ENCODE assay signal across 10 mouse cellular contexts in the genomic region with DNA sequence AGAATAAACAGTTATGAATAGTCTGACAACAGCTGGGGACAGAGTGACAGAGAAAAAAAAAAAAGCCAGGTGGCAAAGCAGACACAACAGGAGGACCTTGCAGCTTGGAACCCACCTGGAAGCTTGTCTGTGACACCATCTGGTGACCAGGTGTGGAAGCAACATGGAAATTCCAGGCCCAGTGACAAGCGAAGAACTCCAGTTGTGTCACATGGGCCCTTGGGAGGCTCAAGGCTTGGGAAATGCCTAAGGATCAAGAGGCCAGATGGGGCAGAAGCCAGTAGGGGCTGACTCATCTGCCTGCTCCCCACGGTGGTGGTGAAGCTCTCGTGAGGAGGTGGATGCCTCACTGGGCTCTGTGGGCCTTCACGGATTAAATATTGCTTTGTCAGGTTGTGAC. TPM values are rescaled to one million over a fixed set of nuclear protein-coding genes. Genes with fewer than 3 reads are reported as not detected.
A peak's percentile ranks its signal among the peaks of the same experiment; 100 is the strongest.
DNase-seq lines count a peak whose midpoint lies in the region; ATAC-seq lines count a peak whose summit lies in the region.
"Had no signal": no experiment of that assay in that cellular context is flagged by ENCODE, and none has a peak within 500 bp of the region (broad histone marks: within the 10 kb centered on the region; RNA-seq: fewer than 3 reads in every experiment).

No protein-coding gene starts in this region.

- H3K9ac ChIP-seq in kidney, embryonic 15.5 days, result no peak overlapping the region
- H3K9ac ChIP-seq in embryonic facial prominence, embryonic 11.5 days (replicated peaks; ENCODE audit: low read length), result no peak overlapping the region
- no peak overlapping the region for H3K9ac ChIP-seq in neural tube, embryonic 11.5 days (ENCODE audit: low read length)

- H3K9me3 ChIP-seq in kidney, embryonic 15.5 days (replicated peaks), result no peaks in the 10 kb centered on the region
- H3K9me3 ChIP-seq in embryonic facial prominence, embryonic 11.5 days (replicated peaks; ENCODE audit: control insufficient read depth, low read length), result no peaks in the 10 kb centered on the region
- no peaks in the 10 kb centered on the region for H3K9me3 ChIP-seq in neural tube, embryonic 11.5 days (ENCODE audit: control insufficient read depth, low read length)
- H3K9me3 ChIP-seq: megakaryocyte, embryonic 14.5 days had no signal

- peak; percentile 70 to 85 for DNase-seq in adrenal gland, adult (ENCODE audit: inconsistent age in 2 of 2, low spot score in 1 of 2)
- no peak for DNase-seq in adrenal gland, postnatal 4 days (ENCODE audit: low spot score in 2 of 2)
- no peak for DNase-seq in kidney, adult 18-20 months
- peak; percentile 40 for DNase-seq in embryonic facial prominence, embryonic 11.5 days (ENCODE audit: low spot score)
- peak; percentile 25 for DNase-seq in neural tube, embryonic 11.5 days (ENCODE audit: low spot score)
- DNase-seq in left cerebral cortex, adult 11 months (ENCODE audit: low spot score), result no peak
- no peak for DNase-seq in left cerebral cortex, adult 9 months (ENCODE audit: low spot score in 2 of 2)
- DNase-seq: right cerebral cortex, postnatal 25 days had no signal

- no peaks in the 10 kb centered on the region for H3K36me3 ChIP-seq in kidney, embryonic 15.5 days
- H3K36me3 ChIP-seq in embryonic facial prominence, embryonic 11.5 days (replicated peaks; ENCODE audit: control insufficient read depth, insufficient read depth, low read depth, low read length), result no peaks in the 10 kb centered on the region
- no peaks in the 10 kb centered on the region for H3K36me3 ChIP-seq in neural tube, embryonic 11.5 days (ENCODE audit: control insufficient read depth, insufficient read depth, low read length)

- no peak for ATAC-seq in kidney, embryonic 15.5 days (replicated peaks; ENCODE audit: low FRiP score)
- no peak for ATAC-seq in embryonic facial prominence, embryonic 11.5 days (replicated peaks; ENCODE audit: insufficient number of reproducible peaks, low FRiP score, low TSS enrichment, low read depth)
- no peak for ATAC-seq in neural tube, embryonic 11.5 days (ENCODE audit: insufficient read depth, low FRiP score, low TSS enrichment)

- H3K27ac ChIP-seq in kidney, embryonic 15.5 days, result 0 out of 2 replicates have a peak overlapping the region, but pooled peaks have one; percentile 45
- no peak overlapping the region for H3K27ac ChIP-seq in embryonic facial prominence, embryonic 11.5 days (replicated peaks; ENCODE audit: low read depth, low read length)
- no peak overlapping the region for H3K27ac ChIP-seq in neural tube, embryonic 11.5 days (ENCODE audit: low read depth, low read length)

- no peak overlapping the region for H3K4me2 ChIP-seq in kidney, embryonic 15.5 days
- H3K4me2 ChIP-seq in embryonic facial prominence, embryonic 11.5 days (ENCODE audit: low read depth, low read length), result no peak overlapping the region
- H3K4me2 ChIP-seq in neural tube, embryonic 11.5 days (ENCODE audit: low read depth), result no peak overlapping the region

- WGBS in kidney, embryonic 15.5 days, result 58% methylated on average over 4 of the region's 4 CpGs
- 23% methylated on average over 4 of the region's 4 CpGs for WGBS in embryonic facial prominence, embryonic 11.5 days
- 73% methylated on average over 4 of the region's 4 CpGs for WGBS in neural tube, embryonic 11.5 days

- no peaks in the 10 kb centered on the region for H3K27me3 ChIP-seq in kidney, embryonic 15.5 days
- H3K27me3 ChIP-seq in embryonic facial prominence, embryonic 11.5 days (ENCODE audit: control insufficient read depth, insufficient read depth, low read length), result no peaks in the 10 kb centered on the region
- H3K27me3 ChIP-seq in neural tube, embryonic 11.5 days (ENCODE audit: control insufficient read depth, insufficient read depth, low read length), result no peaks in the 10 kb centered on the region

- no peak overlapping the region for H3K4me3 ChIP-seq in kidney, embryonic 15.5 days (replicated peaks)
- no peak overlapping the region for H3K4me3 ChIP-seq in embryonic facial prominence, embryonic 11.5 days (ENCODE audit: low read depth, low read length)
- H3K4me3 ChIP-seq in neural tube, embryonic 11.5 days (ENCODE audit: low read depth, low read length), result no peak overlapping the region
- H3K4me3 ChIP-seq: megakaryocyte, embryonic 14.5 days had no signal

- peaks cover 33% of the 10 kb centered on the region for H3K4me1 ChIP-seq in kidney, embryonic 15.5 days
- H3K4me1 ChIP-seq in embryonic facial prominence, embryonic 11.5 days (ENCODE audit: control insufficient read depth, insufficient read depth, low read length), result peaks cover 5% of the 10 kb centered on the region; the same call in 1 of the 2 replicates
- peaks cover 6% of the 10 kb centered on the region; the same call in 1 of the 2 replicates for H3K4me1 ChIP-seq in neural tube, embryonic 11.5 days (ENCODE audit: control insufficient read depth, insufficient read depth, low read length)

RNA-seq across cellular contexts. Expression of a gene that starts 45.7 kb away (rescaled TPM):
- 100 to 1,000 TPM; 194 to 213 TPM for total RNA-seq in adrenal gland, postnatal 4 days (2021)
- polyA plus RNA-seq in kidney, embryonic 15.5 days (2015; fragmentation: Nextera tagmentation; extraction: Ambion mirVana), result 78.7 and 94.8 TPM in 2 replicates
- 25.0 and 26.9 TPM in 2 replicates for polyA plus RNA-seq in embryonic facial prominence, embryonic 11.5 days (2014; fragmentation: Nextera tagmentation; extraction: Ambion mirVana)
- 19.5 and 21.4 TPM in 2 replicates for polyA plus RNA-seq in neural tube, embryonic 11.5 days (2014; fragmentation: Nextera tagmentation; extraction: Ambion mirVana)

Comparison
In these comparisons a context has a peak if more than half of its experiments do, and no peak if none do; other contexts are left out.
1. DNase-seq: peak in adrenal gland, adult (2 of 2), embryonic facial prominence, embryonic 11.5 days (single experiment) and neural tube, embryonic 11.5 days (single experiment); none in adrenal gland, postnatal 4 days (0 of 2), kidney, adult 18-20 months (single experiment), left cerebral cortex, adult 11 months (single experiment) and left cerebral cortex, adult 9 months (0 of 2).